Mouse (Mus musculus): Measurements from ENCODE around the gene A530064D06Rik.
"Not testable (repeated sequence)": the region's sequence is repeated elsewhere in the genome, so short reads cannot be mapped to it uniquely, and the experiment has no call there.

A530064D06Rik gene

DNA sequence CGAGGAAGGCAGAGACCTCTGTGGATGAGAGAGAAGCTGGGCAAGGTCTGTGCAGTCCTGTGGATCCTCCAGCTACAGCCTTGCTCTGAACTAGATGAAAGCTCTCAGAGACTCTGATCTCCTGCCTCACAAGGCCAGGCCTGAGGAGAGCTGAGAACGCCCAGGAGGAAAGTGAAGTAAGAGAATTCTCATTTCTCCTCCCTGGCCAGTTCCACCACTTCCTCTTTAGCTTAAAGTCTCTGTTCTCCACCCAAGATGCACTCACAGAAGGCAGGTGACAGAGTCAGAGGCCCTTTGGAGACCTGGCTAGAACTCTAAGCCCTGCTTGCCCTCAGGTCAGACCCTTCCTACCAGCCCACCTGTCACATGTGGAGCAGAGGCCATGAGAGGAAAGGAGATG, at the start of gene A530064D06Rik:
Gene A530064D06Rik (minus strand): TSS at position 173 of the 400 bp plus-strand sequence.
- DNase-seq (ENCODE audit: low read depth) = not testable (repeated sequence)

DNA sequence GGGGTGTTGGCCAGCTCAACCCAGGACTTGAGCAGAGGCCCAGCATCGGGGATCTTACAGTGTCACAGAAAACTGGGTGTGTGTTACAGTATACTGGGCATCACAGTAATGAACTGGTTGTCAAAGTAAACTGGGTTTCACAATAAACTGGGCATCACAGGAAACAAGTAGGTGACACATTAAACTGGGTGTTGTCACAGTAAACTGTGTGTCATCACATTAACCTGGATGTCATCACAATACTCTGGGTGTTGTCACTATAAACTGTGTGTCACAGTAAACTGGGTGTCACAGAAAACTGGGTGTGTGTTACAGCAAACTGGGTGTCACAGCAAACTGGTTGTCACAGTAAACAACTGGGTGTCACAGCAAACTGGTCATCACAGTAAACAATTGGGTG, 48.4 kb upstream of the A530064D06Rik start:
- DNase-seq (ENCODE audit: low read depth) = no peak

DNA sequence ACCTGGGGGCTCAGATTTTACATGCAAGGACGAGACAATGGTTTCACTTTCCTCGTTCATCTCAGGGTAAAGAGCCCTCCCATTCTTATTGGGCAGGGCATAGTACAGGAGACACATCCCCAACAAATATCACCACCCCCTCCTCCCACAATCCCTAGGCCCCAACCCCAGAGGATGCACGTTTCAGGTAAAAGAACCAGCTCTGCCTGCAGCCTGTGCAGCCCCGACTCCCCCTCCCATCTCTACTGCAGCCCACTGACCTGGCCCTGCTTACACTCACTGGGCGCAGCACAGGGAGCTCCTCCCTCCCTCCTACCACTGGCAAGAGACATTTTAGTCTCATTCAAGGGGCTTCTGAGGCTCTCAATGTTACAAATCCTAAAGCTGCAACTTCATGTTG, 46.4 kb upstream of the A530064D06Rik start:
- DNase-seq (ENCODE audit: low read depth) = no peak

DNA sequence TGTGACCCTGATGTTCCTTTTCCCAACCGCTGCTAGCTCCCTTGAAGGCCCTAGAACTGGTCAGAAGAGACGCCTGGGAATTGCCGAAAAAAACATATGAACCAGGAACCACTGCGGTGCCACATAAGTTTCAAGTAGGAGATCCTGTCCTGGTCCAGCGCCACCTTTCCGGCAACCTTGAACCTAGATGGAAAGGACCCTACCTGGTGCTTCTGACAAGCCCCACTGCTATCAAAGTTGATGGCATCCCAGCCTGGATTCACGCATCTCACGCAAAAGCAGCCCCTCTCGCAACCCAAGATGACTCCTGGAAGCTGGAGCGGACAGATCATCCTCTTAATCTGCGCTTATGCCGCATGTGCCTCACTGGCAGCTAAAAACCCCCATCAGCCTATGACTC, 45.5 kb upstream of the A530064D06Rik start:
- no peak for DNase-seq (ENCODE audit: low read depth)

DNA sequence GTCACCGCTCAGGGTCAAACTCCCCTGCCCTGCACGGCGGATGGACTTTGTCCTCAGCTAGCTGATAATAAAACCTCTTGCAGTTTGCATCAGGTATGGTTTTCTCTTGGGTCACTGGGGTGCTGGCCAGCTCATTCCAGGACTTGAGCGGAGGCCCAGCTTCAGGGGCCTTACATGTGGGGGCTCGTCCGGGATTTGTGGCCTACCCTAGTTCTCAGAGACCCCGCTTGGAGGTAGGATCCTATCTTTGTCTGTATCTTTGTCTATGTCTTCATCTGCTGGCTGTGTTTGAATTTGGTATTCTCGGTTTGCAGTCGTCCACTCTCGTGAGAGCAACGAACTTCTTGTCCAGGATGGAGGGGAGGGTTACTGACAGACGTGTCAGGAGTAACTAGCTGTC, 36.0 kb upstream of the A530064D06Rik start:
- DNase-seq (ENCODE audit: low read depth) = no peak

DNA sequence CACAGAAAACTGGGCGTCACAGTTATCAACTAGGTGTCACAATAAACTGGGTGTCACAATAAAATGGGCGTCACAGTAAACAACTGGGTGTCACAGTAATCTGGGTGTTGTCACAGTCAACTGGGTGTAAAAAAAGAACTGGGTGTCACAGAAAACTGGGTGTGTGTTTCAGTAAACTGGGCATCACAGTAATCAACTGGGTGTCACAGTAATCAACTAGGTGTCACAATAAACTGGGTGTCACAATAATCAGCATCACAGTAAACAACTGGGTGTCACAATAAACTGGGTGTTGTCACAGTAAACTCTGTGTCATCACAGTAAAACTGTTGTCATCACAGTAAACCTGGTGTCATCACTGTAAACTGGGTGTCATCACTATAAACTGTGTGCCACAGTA, 25.3 kb upstream of the A530064D06Rik start:
- no peak for DNase-seq (ENCODE audit: low read depth)

DNA sequence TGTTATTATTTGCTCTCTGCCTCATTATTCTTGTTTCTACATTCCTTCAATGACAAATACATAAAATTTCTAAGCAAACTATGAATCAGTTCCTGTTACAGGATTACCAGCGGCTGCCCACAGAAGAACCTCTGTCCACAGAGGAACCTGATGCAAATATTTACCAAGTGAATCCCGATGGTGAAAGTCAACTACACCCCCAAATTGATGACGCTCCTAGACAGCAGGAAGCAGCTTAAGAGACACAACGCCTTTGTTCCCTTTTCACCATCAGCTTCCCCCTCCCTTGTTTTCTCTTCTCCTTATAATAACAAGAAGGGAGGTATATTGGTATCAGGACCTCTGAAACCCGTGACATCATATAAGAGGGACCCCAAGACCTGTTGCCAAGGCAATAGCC, 18.2 kb upstream of the A530064D06Rik start:
- DNase-seq (ENCODE audit: low read depth) = no peak

DNA sequence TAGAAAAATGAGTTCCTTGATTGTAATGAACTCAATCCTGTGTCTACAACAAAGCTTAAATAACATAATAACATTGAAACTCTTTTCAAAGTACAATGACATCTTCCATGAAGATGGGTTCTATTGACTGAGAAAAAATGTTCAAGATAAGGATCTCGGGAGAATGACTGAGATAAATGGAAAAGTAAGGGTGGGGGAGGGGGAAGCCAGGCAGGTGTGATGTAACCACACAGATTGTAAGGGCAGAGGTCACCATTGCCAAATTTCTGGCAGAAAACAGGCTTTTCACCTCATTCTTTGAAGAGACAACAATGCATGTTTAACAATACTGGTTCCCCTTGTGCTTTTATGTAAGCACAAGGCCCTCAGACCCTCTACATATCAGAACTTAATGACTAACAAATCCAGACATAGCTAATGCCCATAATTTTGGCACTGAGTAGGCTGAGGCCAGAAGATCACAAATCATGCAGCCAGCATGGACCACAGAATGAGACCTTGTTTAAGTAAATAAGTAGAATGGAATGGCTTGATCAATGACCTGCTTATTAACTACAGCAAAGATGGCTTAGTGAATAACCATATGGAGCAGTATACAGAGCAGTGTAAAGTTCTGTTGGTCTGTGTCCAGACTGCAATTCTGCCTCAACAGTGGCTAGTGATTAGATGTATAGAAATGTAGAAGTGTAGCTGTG, 9.5 kb downstream of the A530064D06Rik start:
- DNase-seq (ENCODE audit: low read depth) = no peak

DNA sequence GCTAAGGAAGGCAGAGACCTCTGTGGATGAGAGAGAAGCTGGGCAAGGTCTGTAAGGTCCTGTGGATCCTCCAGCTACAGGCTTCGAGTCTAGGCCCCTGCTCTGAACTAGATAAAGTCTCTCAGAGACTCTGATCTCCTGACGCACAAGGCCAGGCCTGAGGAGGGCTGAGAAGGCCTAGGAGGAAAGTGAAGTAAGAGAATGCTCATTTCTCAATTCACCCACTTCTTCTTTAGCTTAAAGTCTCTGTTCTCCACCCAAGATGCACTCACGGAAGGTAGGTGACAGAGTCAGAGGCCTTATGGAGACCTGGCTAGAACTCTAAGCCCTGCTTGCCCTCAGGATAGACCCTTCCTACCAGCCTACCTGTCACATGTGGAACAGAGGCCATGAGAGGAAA, 21.0 kb downstream of the A530064D06Rik start, which contains the start of gene 9830107B12Rik:
Gene 9830107B12Rik (minus strand): TSS at position 149 of the 400 bp plus-strand sequence.
- no peak for DNase-seq (ENCODE audit: low read depth)

DNA sequence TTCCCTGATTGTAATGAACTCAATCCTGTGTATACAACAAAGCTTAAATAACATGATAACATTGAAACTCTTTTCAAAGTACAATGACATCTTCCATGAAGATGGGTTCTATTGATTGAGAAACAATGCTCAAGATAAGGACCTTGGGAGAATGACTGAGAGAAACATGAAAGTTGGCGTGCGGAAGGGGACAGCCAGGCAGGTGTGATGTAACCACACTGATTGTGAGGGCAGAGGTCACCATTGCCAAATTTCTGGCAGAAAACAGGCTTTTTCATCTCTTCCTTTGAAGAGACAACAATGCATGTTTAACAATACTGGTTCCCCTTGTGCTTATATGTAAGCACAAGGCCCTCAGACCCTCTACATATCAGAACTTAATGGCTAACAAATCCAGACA, 34.3 kb downstream of the A530064D06Rik start:
- DNase-seq (ENCODE audit: low read depth) = no peak

DNA sequence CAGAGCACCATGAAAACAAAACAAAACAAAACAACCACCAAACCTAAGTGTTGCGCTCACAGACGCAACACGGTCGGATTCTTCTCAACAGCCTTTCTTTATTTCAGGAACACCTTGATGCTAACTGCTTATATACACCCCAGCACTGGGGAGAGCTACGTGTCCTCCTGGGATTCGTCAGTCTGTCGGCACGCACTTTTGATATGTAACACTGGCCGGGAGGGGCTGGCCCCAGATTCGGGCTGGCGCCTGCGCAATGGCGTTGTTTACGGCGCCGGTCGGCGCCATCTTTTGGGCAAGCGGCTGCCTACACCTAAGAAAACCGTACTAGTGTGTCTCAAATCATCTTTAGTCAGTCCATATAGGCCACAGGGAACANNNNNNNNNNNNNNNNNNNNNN, 46.6 kb downstream of the A530064D06Rik start:
- no peak for DNase-seq (ENCODE audit: low read depth)

DNA sequence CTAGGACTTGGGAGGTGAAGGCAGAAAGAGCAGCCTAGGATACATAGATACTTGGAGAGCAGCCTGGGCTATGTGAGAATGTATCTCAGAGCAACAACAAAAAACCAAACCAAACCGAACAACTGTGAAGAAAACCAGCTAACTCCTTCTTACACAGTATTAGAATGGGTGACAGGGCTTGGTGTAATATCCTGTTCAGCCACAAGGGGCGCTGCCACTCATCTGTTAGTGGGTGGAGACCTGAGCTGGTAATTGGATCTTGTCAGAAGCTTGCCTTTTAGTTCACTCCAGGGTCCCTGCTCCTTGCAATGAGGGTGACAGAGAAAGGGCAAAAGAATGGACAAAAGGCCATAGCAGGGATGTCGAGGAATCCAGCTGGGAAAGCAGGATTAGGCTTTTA, 47.4 kb downstream of the A530064D06Rik start:
- peak; percentile 74 for DNase-seq (ENCODE audit: low read depth)

DNA sequence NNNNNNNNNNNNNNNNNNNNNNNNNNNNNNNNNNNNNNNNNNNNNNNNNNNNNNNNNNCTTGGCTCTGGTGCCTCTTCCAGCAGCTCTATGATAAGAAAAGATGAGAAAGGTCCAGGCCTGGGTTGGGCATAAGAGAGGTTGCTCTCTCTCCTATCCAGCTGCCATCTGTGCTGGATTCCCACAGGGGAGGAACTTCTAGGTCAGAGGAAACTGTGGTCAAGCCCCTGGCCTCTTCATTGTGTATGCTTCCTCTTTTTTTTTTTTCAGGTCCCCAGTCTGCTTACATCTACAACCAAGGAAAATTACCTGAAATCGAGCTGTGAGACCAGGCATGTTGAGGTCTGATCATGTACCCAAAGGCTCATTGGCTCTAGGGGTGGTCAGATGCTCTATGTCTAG, 48.5 kb downstream of the A530064D06Rik start:
- no peak for DNase-seq (ENCODE audit: low read depth)

DNA sequence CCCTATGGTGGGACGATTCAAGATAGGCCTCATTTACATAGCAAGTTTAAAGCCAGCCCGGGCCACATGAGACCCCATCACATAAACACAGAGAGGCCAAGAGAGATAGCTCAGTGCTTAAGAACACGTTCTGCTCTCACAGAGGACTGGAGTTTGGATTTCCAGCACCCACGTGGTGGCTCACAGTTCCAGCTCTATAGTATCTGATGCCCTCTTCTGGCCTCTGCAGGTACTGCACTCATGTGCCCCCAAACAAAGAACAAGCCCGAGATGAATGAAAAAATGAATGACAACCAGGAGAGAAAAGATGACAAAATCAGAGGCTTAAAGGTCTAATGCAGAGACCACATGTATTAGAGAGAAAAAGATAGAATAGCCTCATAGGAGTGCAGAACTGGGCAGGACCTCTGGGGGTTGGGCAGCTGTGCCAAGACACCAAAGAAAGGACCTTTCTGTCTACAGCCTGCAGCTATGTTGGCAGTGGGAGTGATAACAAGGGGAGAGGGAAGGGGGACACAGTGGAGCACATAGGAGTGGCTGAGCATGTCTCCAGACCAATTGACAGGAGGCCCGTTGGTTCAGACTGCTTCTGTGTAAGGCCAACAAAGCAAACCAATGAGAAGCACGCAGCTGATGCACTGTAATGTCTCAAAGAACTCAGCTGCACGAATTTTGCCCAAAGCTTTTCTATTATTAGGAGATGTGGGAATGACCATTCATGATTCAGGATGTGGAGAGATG, 56.4 kb downstream of the A530064D06Rik start:
- peak; percentile 68 for DNase-seq (ENCODE audit: low read depth)

DNA sequence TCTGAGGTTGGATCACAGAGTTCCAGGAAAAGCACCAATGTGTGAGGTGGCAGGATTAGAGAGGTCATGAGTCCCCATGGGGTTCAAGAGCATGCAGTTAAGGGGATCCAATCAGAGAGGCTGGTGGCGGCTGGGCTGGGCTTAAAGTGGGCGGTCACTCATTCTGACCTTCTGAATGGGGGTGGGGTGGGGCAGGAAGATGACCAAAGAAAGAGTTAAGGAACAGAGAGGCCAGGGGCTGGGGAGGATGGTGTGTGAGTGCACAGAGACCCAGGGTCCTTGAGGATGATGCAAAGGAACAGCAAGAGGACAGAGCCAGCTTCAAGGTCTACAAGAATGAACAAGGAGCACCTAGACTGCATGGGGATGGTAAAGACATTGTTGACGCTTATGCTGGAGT, 58.6 kb downstream of the A530064D06Rik start:
- DNase-seq (ENCODE audit: low read depth) = no peak

DNA sequence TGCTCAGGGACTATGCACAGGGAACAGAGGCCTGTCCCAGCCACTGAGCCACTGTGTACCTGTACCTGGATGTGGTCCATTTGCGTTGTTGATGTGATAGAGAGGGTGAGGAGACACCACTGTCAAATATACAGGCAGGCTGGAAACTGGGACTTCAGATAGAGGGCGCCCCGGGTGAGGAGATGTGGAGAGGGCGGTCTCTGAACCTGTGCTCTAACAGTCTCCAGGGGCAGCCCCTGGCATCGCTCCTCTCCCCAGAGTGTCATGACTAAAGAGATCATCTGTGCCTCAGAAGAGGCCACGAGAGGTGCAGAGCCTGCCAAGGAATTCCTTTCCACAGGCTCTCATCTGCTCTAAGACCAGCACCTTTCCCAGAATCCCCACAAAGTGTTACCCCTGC, 59.2 kb downstream of the A530064D06Rik start:
- no peak for DNase-seq (ENCODE audit: low read depth)

DNA sequence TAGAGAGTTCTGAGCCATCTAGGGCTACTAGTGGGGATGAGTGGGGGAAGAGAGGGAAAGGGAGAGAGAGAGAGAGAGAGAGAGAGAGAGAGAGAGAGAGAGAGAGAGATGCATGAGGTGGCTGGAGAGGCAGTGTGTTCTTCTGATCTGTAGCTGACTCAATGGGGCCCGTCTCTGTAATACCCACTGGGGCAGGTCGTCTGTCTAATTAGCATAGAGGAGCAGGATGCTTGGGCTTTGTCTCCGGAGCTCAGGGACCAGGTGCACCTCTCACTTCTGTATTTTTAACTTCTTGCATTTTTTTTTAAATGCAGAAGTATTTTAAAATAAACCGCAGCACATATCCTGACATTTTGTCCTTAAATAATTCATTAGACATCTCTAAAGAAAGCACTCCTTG, 59.7 kb downstream of the A530064D06Rik start:
- no peak for DNase-seq (ENCODE audit: low read depth)

DNA sequence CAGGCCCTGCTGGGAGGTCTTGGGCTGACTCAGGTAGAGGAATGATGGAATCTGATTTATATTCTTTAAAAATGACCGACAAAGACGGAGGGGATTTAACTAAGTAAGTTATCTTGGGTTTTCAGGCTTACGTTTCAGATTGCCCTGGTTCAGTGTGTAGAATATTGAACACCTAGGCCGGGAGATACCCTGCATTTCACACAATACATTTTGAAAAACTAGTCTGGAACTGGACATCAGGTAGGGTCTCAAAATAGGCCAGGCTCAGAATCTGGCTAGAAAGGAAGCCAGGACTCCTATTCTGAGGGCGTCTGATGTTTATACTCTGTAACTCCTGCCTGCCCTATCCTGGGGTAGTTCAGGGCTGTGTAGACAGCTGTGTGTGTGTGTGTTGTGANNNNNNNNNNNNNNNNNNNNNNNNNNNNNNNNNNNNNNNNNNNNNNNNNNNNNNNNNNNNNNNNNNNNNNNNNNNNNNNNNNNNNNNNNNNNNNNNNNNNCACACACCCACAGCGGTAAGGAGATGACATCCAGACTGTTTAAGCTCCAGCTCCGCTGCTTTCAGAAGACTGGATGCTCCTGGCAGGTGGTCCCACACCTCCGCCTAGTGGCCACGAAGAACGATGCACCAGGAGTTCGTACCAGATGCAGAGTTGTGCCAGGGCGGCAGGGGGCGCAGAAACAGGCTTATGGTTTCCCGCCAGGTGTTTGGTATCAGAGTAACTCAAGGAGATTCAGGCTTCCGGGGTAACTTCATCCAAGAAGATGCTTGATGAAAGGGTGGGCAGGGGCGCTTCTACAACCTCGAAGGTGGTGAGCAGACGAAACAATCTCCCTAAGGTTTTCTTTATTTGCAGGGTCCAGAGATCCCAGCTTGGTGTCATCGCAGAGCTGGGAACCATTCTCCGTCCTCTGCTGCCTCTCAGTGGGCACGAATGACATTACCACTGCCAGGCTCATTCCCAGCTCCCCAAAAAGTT, 66.3 kb downstream of the A530064D06Rik start:
- peak; percentile 91 for DNase-seq (ENCODE audit: low read depth)

DNA sequence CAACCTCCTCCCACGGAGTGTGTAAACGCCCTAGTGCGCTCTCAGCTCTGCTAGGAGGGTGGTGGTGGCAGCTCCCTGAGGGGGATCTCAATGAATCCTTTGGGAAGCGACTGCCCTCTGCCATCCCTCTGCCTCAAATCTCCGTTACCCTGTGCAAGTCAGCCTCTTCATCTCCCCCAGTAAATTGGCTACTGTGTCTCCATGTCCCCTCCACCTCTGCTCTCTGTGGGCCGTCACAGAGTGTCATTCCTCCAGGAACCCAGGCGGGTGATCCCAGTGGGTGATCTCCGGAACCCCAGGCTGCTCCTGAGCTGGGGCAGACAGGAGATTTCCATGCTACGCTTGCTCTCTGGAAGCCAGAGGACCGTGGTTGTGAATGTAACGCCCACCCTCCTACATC, 67.8 kb downstream of the A530064D06Rik start:
- no peak for DNase-seq (ENCODE audit: low read depth)
